Mouse (Mus musculus): ENCODE measurements around the gene Rec114. TPM values are rescaled to one million over a fixed set of nuclear protein-coding genes. Genes with fewer than 3 reads are reported as not detected.

Gene Rec114
- polyA plus RNA-seq, 1 experiment from 2014 or later: 2.9 TPM

DNA sequence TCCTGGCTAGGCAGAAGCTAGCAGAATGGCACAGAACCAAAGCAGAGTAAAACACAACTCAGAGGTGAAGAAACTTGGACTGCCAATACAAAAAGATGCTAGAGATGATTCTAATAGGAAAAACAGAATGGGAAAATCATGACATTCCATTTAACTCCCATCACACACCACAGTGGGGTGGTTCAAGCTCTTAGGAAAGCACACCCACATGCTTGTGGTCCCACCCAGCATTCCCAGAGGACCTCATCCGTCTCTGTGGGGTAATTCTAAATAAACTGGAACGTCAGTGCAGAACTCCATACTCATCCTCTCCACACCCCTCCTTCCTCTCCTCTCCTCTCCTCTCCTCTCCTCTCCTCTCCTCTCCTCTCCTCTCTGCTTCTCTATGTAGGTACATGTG lies 62.4 kb downstream of the Rec114 start:
- no peak overlapping the region for H3K4me2 ChIP-seq
- H3K36me3 ChIP-seq: no peaks in the 10 kb centered on the region
- WGBS: 88% methylated on average over 2 of the region's 2 CpGs
- no peak overlapping the region for H3K4me3 ChIP-seq (replicated peaks)
- no peaks in the 10 kb centered on the region for H3K27me3 ChIP-seq (replicated peaks)
- no peak for ATAC-seq (ENCODE audit: low FRiP score)
- H3K27ac ChIP-seq (replicated peaks): no peak overlapping the region
- H3K9ac ChIP-seq (replicated peaks): no peak overlapping the region
- H3K4me1 ChIP-seq: no peaks in the 10 kb centered on the region
- H3K9me3 ChIP-seq (replicated peaks): no peaks in the 10 kb centered on the region

DNA sequence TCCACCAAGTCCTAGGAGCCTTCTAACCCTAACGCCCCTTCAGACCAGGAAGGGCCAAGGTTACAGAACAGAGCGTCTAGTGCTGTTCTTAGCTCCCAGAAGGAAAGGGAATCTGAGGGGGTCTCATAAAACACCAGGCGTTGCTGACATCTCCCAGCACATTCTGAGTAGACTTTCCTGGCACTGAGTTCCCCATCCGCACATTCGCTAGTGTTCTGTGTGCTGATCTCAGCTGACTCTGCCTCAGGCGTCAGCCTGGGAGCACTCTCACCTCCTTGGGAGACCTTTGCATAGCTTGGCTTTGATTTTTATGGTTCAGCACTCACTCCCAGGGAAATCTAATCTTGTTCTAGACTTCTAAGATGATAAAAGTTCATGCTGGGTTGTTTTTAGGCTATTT lies 68.4 kb downstream of the Rec114 start:
- Histone ChIP-seq H3K4me1 (no peaks in the 10 kb centered on the region), H3K9ac (replicated peaks) (no peak overlapping the region), H3K4me2 (no peak overlapping the region), H3K36me3 (no peaks in the 10 kb centered on the region), H3K4me3 (replicated peaks) (no peak overlapping the region), H3K27me3 (replicated peaks) (no peaks in the 10 kb centered on the region), H3K27ac (replicated peaks) (no peak overlapping the region), H3K9me3 (replicated peaks) (no peaks in the 10 kb centered on the region)
- 61% methylated on average over 6 of the region's 6 CpGs for WGBS
- no peak for ATAC-seq (ENCODE audit: low FRiP score)

- Histone ChIP-seq H3K4me1 (no peaks in the 10 kb centered on the region), H3K9me3 (replicated peaks) (no peaks in the 10 kb centered on the region), H3K27me3 (replicated peaks) (no peaks in the 10 kb centered on the region), H3K27ac (replicated peaks) (no peak overlapping the region), H3K4me2 (no peak overlapping the region), H3K9ac (replicated peaks) (no peak overlapping the region), H3K36me3 (no peaks in the 10 kb centered on the region), H3K4me3 (replicated peaks) (no peak overlapping the region)
- ATAC-seq (ENCODE audit: low FRiP score): no peak
- WGBS: 79% methylated on average over 11 of the region's 11 CpGs
These were observed 69.0 kb downstream of the Rec114 start for GRCm38 (mm10) chr9:58674736-58675135.

GRCm38 (mm10) chr9:58672474-58672873 lies 71.3 kb downstream of the Rec114 start:
- Histone ChIP-seq H3K27me3 (replicated peaks) (no peaks in the 10 kb centered on the region), H3K9ac (replicated peaks) (no peak overlapping the region), H3K27ac (replicated peaks) (no peak overlapping the region), H3K4me1 (no peaks in the 10 kb centered on the region), H3K36me3 (no peaks in the 10 kb centered on the region), H3K4me2 (no peak overlapping the region), H3K4me3 (replicated peaks) (no peak overlapping the region), H3K9me3 (replicated peaks) (no peaks in the 10 kb centered on the region)
- 57% methylated on average over 4 of the region's 4 CpGs for WGBS
- ATAC-seq (ENCODE audit: low FRiP score): no peak

DNA sequence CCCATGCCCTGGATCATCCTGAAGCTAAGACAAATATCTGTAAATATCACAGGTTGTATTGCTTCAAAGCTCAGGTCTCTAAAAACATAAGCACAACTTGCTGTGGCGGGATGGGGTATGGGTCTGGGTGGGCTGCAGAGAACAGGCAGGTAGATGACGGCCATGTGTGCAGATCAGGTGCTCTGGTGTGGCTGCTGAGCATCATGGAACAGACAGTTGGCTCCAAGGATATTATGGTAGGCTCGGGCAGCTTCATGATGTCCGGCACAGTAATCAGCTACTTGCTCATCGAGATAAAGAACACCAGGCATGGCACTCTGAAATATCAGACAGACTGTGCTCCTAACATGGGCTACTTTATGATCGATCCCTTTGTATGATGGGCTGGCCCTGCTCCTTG lies 73.9 kb downstream of the Rec114 start:
- H3K4me1 ChIP-seq: no peaks in the 10 kb centered on the region
- WGBS: 91% methylated on average over 6 of the region's 6 CpGs
- no peaks in the 10 kb centered on the region for H3K27me3 ChIP-seq (replicated peaks)
- no peak overlapping the region for H3K4me2 ChIP-seq
- no peak overlapping the region for H3K27ac ChIP-seq (replicated peaks)
- no peak for ATAC-seq (ENCODE audit: low FRiP score)
- no peak overlapping the region for H3K4me3 ChIP-seq (replicated peaks)
- H3K36me3 ChIP-seq: no peaks in the 10 kb centered on the region
- H3K9me3 ChIP-seq (replicated peaks): no peaks in the 10 kb centered on the region
- H3K9ac ChIP-seq (replicated peaks): no peak overlapping the region

DNA sequence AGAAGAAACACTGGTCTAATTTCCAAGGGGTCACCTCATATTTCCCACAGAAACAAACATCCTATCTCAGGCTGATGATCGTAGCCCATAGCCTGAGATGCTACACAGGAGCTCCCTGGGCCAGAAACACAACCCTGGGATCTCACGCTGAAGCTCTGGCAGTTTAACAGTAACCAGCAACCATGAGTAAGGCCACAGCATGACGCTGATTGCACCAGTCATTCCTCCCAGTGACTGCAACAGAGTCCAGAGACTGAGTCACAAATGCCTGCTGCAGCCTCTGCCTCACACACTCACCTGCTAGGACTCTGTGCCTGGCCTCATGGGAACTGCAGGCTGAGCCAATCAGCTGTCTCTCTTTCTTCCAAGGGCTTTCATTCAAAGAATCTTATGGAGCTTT lies 74.7 kb downstream of the Rec114 start:
- Histone ChIP-seq H3K27me3 (replicated peaks) (no peaks in the 10 kb centered on the region), H3K27ac (replicated peaks) (no peak overlapping the region), H3K9me3 (replicated peaks) (no peaks in the 10 kb centered on the region), H3K36me3 (peaks cover 5% of the 10 kb centered on the region; the same call in 1 of the 2 replicates), H3K9ac (replicated peaks) (no peak overlapping the region), H3K4me2 (no peak overlapping the region), H3K4me1 (no peaks in the 10 kb centered on the region), H3K4me3 (replicated peaks) (no peak overlapping the region)
- ATAC-seq (ENCODE audit: low FRiP score): no peak
- 58% methylated on average over 3 of the region's 3 CpGs for WGBS

- no peak overlapping the region for H3K27ac ChIP-seq (replicated peaks)
- WGBS: 93% methylated on average over 3 of the region's 3 CpGs
- no peaks in the 10 kb centered on the region for H3K4me1 ChIP-seq
- no peak overlapping the region for H3K9ac ChIP-seq (replicated peaks)
- no peaks in the 10 kb centered on the region for H3K9me3 ChIP-seq (replicated peaks)
- no peak for ATAC-seq (ENCODE audit: low FRiP score)
- H3K4me3 ChIP-seq (replicated peaks): no peak overlapping the region
- peaks cover 7% of the 10 kb centered on the region for H3K36me3 ChIP-seq
- no peaks in the 10 kb centered on the region for H3K27me3 ChIP-seq (replicated peaks)
- H3K4me2 ChIP-seq: no peak overlapping the region
These were observed 75.6 kb downstream of the Rec114 start for GRCm38 (mm10) chr9:58668171-58668570.

GRCm38 (mm10) chr9:58667244-58667643 lies 76.5 kb downstream of the Rec114 start:
- no peak overlapping the region for H3K4me2 ChIP-seq
- no peak overlapping the region for H3K9ac ChIP-seq (replicated peaks)
- ATAC-seq (ENCODE audit: low FRiP score): no peak
- no peaks in the 10 kb centered on the region for H3K27me3 ChIP-seq (replicated peaks)
- 68% methylated on average over 9 of the region's 9 CpGs for WGBS
- H3K4me3 ChIP-seq (replicated peaks): no peak overlapping the region
- peaks cover 15% of the 10 kb centered on the region for H3K36me3 ChIP-seq
- H3K4me1 ChIP-seq: no peaks in the 10 kb centered on the region
- no peaks in the 10 kb centered on the region for H3K9me3 ChIP-seq (replicated peaks)
- no peak overlapping the region for H3K27ac ChIP-seq (replicated peaks)

DNA sequence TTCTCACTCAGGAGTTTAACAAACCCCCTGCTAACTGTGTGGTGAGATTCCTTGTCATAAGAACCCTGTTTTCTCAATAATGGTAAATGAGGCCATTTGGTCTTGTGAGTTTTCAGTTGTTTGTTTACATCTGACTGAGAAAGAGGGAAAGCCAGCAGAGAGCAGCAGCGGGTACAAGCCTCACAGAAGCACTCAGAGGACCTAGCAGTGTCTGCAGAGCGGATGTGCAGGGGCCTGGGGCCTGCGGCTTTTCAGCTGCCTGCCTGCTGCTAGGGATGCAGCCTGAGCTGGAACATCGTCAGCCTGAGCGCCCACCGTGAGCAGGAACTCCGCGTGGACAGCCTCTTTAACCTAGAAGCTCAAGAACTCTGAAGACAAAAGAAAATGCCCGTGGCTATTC lies 77.6 kb downstream of the Rec114 start:
- no peak for ATAC-seq (ENCODE audit: low FRiP score)
- Histone ChIP-seq H3K36me3 (peaks cover 25% of the 10 kb centered on the region), H3K9me3 (replicated peaks) (no peaks in the 10 kb centered on the region), H3K27me3 (replicated peaks) (no peaks in the 10 kb centered on the region), H3K9ac (replicated peaks) (no peak overlapping the region), H3K27ac (replicated peaks) (no peak overlapping the region), H3K4me2 (no peak overlapping the region), H3K4me1 (no peaks in the 10 kb centered on the region), H3K4me3 (replicated peaks) (no peak overlapping the region)
- WGBS: 62% methylated on average over 9 of the region's 9 CpGs

- no peaks in the 10 kb centered on the region for H3K4me1 ChIP-seq
- 91% methylated on average over 9 of the region's 9 CpGs for WGBS
These were observed 78.3 kb downstream of the Rec114 start for GRCm38 (mm10) chr9:58665492-58665891.

DNA sequence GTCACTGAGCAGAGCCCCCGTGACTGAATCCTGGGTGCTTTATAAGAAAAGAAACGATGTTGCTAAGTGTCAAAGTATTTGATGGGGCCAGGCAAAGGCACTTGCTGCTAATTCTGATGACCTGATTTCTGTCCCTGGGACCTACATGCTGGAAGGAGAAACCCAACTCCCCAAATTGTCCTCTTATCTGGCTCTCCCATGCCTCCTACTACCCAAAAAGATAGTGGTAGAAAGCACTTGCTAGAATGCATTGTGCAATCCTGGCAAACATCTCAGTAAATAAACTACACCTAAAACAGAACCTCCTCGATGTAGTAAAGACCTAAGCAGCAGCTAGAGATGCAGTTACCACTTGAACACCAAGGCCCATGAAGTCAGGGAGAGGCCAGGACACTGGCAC lies 81.0 kb downstream of the Rec114 start:
- Histone ChIP-seq H3K27me3 (replicated peaks) (no peaks in the 10 kb centered on the region), H3K27ac (replicated peaks) (no peak overlapping the region), H3K36me3 (peaks cover 32% of the 10 kb centered on the region), H3K9me3 (replicated peaks) (no peaks in the 10 kb centered on the region), H3K4me3 (replicated peaks) (no peak overlapping the region), H3K9ac (replicated peaks) (no peak overlapping the region), H3K4me1 (no peaks in the 10 kb centered on the region), H3K4me2 (no peak overlapping the region)
- no peak for ATAC-seq (ENCODE audit: low FRiP score)
- WGBS: 92% methylated on average over 3 of the region's 3 CpGs

More at GRCm38 (mm10) chr9:58665492-58665891, 78.3 kb downstream of the Rec114 start:
- H3K27ac ChIP-seq (replicated peaks): no peak overlapping the region
- H3K27me3 ChIP-seq (replicated peaks): no peaks in the 10 kb centered on the region
- H3K9me3 ChIP-seq (replicated peaks): no peaks in the 10 kb centered on the region
- no peak overlapping the region for H3K4me2 ChIP-seq
- no peak overlapping the region for H3K9ac ChIP-seq (replicated peaks)
- H3K36me3 ChIP-seq: peaks cover 29% of the 10 kb centered on the region
- ATAC-seq (ENCODE audit: low FRiP score): no peak
- H3K4me3 ChIP-seq (replicated peaks): no peak overlapping the region

GRCm38 (mm10) chr9:58662007-58662406 lies 81.8 kb downstream of the Rec114 start:
- 87% methylated on average over 4 of the region's 4 CpGs for whole genome bisulfite sequencing
- Histone ChIP-seq H3K4me3 (replicated peaks) (no peak overlapping the region), H3K9me3 (replicated peaks) (no peaks in the 10 kb centered on the region), H3K4me2 (no peak overlapping the region), H3K36me3 (peaks cover 32% of the 10 kb centered on the region), H3K27ac (replicated peaks) (no peak overlapping the region), H3K4me1 (no peaks in the 10 kb centered on the region), H3K9ac (replicated peaks) (no peak overlapping the region), H3K27me3 (replicated peaks) (no peaks in the 10 kb centered on the region)
- no peak for ATAC-seq (ENCODE audit: low FRiP score)

GRCm38 (mm10) chr9:58660673-58661072 lies 83.1 kb downstream of the Rec114 start:
- no peaks in the 10 kb centered on the region for H3K4me1 ChIP-seq
- no peak for ATAC-seq (ENCODE audit: low FRiP score)
- 90% methylated on average over 3 of the region's 3 CpGs for WGBS
- H3K27me3 ChIP-seq (replicated peaks): no peaks in the 10 kb centered on the region
- H3K36me3 ChIP-seq: peaks cover 32% of the 10 kb centered on the region
- no peak overlapping the region for H3K27ac ChIP-seq (replicated peaks)
- no peak overlapping the region for H3K4me3 ChIP-seq (replicated peaks)
- no peaks in the 10 kb centered on the region for H3K9me3 ChIP-seq (replicated peaks)
- H3K9ac ChIP-seq (replicated peaks): no peak overlapping the region
- no peak overlapping the region for H3K4me2 ChIP-seq

Data from neural tube, embryonic 15.5 days (tissue).